8 mouse cellular contexts compared by ENCODE assay signal in the genomic region with DNA sequence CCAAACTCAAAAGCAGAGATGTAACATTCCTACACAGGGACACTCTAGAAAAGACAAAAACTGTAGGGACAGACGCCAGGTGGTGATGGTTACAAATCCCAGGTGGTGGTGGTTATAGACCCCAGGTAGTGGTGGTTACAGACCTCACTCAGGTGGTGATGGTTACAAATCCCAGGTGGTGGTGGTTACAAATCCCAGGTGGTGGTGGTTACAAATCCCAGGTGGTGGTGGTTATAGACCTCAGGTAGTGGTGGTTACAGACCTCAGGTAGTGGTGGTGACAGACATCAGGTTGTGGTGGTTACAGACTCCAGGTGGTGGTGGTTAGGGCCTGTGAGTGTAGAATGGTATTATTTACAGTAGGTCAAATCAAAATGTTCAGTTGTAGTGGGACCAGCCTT. TPM values are rescaled to one million over a fixed set of nuclear protein-coding genes. Genes with fewer than 3 reads are reported as not detected.
A peak's percentile ranks its signal among the peaks of the same experiment; 100 is the strongest.
DNase-seq lines count a peak whose midpoint lies in the region; ATAC-seq lines count a peak whose summit lies in the region.

No protein-coding gene starts in this region.

- H3K9me3 ChIP-seq in forebrain, embryonic 14.5 days (replicated peaks; ENCODE audit: control insufficient read depth, low read length): no peaks in the 10 kb centered on the region
- H3K9me3 ChIP-seq in liver, embryonic 12.5 days (replicated peaks): no peaks in the 10 kb centered on the region; the same call in 1 of the 2 replicates

- peak; percentile 90 for ATAC-seq in forebrain, embryonic 14.5 days
- peak; percentile 87 for ATAC-seq in liver, embryonic 12.5 days

- DNase-seq in testis, postnatal 14 days (ENCODE audit: low spot score): peak; percentile 4
- DNase-seq in testis, postnatal 10 days (ENCODE audit: low spot score): no peak
- peak; percentile 42 for DNase-seq in forebrain, embryonic 14.5 days (ENCODE audit: low spot score)
- peak; percentile 85 for DNase-seq in splenic B cell, adult 2 months (ENCODE audit: low read depth, low spot score)
- no peak for DNase-seq in left cerebral cortex, adult 11 months (ENCODE audit: low spot score)
- DNase-seq in spleen, adult 18-20 months: no peak
- DNase-seq in frontal cortex, adult 2 months (ENCODE audit: extremely low spot score in 1 of 2, low spot score in 1 of 2): no peak

- H3K4me2 ChIP-seq in forebrain, embryonic 14.5 days (ENCODE audit: low read length): no peak overlapping the region
- H3K4me2 ChIP-seq in liver, embryonic 12.5 days: no peak overlapping the region

- no peak overlapping the region for H3K27ac ChIP-seq in forebrain, embryonic 14.5 days (ENCODE audit: low read depth, low read length)
- no peak overlapping the region for H3K27ac ChIP-seq in liver, embryonic 12.5 days

- peaks cover 4% of the 10 kb centered on the region for H3K4me1 ChIP-seq in forebrain, embryonic 14.5 days (ENCODE audit: control insufficient read depth, insufficient read depth, low read length)
- H3K4me1 ChIP-seq in liver, embryonic 12.5 days: peaks cover 7% of the 10 kb centered on the region

- no peaks in the 10 kb centered on the region for H3K36me3 ChIP-seq in forebrain, embryonic 14.5 days (ENCODE audit: control insufficient read depth, insufficient read depth, low read length)
- H3K36me3 ChIP-seq in liver, embryonic 12.5 days: peaks cover 14% of the 10 kb centered on the region
- peaks cover 12% of the 10 kb centered on the region for H3K36me3 ChIP-seq in splenic B cell, adult 2 months (ENCODE audit: control insufficient read depth, insufficient read depth, low read length, poor library complexity, severe bottlenecking)

- no peak overlapping the region for H3K4me3 ChIP-seq in forebrain, embryonic 14.5 days (ENCODE audit: low read depth, low read length)
- no peak overlapping the region for H3K4me3 ChIP-seq in liver, embryonic 12.5 days

- 91% methylated on average over 1 of the region's 1 CpGs for WGBS in forebrain, embryonic 14.5 days
- WGBS in liver, embryonic 12.5 days (ENCODE audit: insufficient replicate concordance): 44% methylated on average over 1 of the region's 1 CpGs

- no peaks in the 10 kb centered on the region for H3K27me3 ChIP-seq in forebrain, embryonic 14.5 days (replicated peaks; ENCODE audit: control insufficient read depth, insufficient read depth, low read length)
- no peaks in the 10 kb centered on the region for H3K27me3 ChIP-seq in liver, embryonic 12.5 days (replicated peaks)
- H3K27me3 ChIP-seq in splenic B cell, adult 2 months (ENCODE audit: control insufficient read depth, insufficient read depth, low read length, poor library complexity, severe bottlenecking): no peaks in the 10 kb centered on the region

- no peak overlapping the region for H3K9ac ChIP-seq in forebrain, embryonic 14.5 days (ENCODE audit: low read length)
- H3K9ac ChIP-seq in liver, embryonic 12.5 days: no peak overlapping the region

RNA-seq across cellular contexts. Expression of a gene that starts 5.5 kb away (rescaled TPM):
- polyA plus RNA-seq in forebrain, embryonic 14.5 days (2014; fragmentation: Nextera tagmentation; extraction: Ambion mirVana): 33.7 and 42.6 TPM in 2 replicates
- 14.1 and 14.5 TPM in 2 replicates for polyA plus RNA-seq in liver, embryonic 12.5 days (2016; fragmentation: Nextera tagmentation; extraction: Ambion mirVana)
- polyA plus RNA-seq in frontal cortex, adult 2 months (2012; rRNA removed): 85.9 and 95.8 TPM in 2 replicates

Comparison
In these comparisons a context has a peak if more than half of its experiments do, and no peak if none do; other contexts are left out.
1. DNase-seq: peak in testis, postnatal 14 days (single experiment), forebrain, embryonic 14.5 days (single experiment) and splenic B cell, adult 2 months (single experiment); none in testis, postnatal 10 days (single experiment), left cerebral cortex, adult 11 months (single experiment), spleen, adult 18-20 months (0 of 2) and frontal cortex, adult 2 months (0 of 2).